Mouse (Mus musculus): ENCODE data around the gene Tas2r134. TPM values are rescaled to one million over a fixed set of nuclear protein-coding genes. Genes with fewer than 3 reads are reported as not detected.
A peak's percentile ranks its signal among the peaks of the same experiment; 100 is the strongest.

Tas2r134 gene
- polyA plus RNA-seq, 1 experiment from 2014 or later = not detected

DNA sequence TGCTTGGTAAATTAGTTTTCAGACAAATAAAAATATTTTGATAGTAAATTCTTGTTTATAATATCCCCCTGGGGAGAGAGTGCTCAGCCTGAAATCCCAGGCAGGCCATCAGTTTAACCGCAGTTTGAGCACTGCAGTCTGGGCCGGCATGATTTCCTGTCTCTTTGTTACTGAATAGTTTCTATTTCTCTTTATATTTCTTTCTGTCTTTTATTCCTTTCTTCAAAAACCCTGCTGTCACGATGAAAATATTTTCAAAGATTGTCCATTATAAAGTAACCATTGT, 27.2 kb upstream of the Tas2r134 start:
- peak overlapping the region; percentile 50 for H3K4me2 ChIP-seq (ENCODE audit: low read depth, low read length)
- 25% methylated on average over 3 of the region's 3 CpGs for WGBS
- no peaks in the 10 kb centered on the region for H3K36me3 ChIP-seq (ENCODE audit: control insufficient read depth, insufficient read depth, low read length)
- H3K9ac ChIP-seq (replicated peaks; ENCODE audit: low read depth, low read length) = peak overlapping the region; percentile 47; the same call in 1 of the 2 replicates
- ATAC-seq (ENCODE audit: low read depth) = no peak; the same call in 1 of the 2 replicates
- H3K9me3 ChIP-seq (ENCODE audit: control insufficient read depth, low read length) = no peaks in the 10 kb centered on the region
- H3K27me3 ChIP-seq (ENCODE audit: control insufficient read depth, insufficient read depth, low read length) = no peaks in the 10 kb centered on the region
- H3K4me3 ChIP-seq (ENCODE audit: low read depth, low read length) = peak overlapping the region; percentile 16; the same call in 1 of the 2 replicates
- peaks cover 9% of the 10 kb centered on the region; the same call in 1 of the 2 replicates for H3K4me1 ChIP-seq (ENCODE audit: control insufficient read depth, insufficient read depth, low read length)
- peak overlapping the region; percentile 75 for H3K27ac ChIP-seq (ENCODE audit: low read depth, low read length)

DNA sequence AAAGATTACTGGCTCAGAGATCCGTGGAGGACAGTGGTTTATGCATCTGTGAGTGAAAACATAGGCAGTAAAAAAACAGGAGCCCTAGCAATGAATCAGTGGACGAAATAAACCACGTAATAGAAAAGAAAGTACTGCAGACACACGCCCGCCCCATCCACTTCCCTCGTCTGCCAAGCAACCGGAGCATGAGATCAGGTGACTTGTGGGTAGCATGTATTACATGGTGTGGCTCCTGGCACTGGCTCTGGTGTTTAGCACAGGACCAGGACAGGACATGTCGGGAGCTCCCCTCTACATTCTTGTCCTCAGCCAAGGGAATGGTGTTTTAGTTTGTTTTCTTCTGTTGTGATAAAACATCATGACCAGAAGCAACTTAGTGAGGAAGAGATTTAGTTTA, 26.4 kb upstream of the Tas2r134 start:
- Histone ChIP-seq H3K4me1 (ENCODE audit: control insufficient read depth, insufficient read depth, low read length) (peaks cover 9% of the 10 kb centered on the region; the same call in 1 of the 2 replicates), H3K27me3 (ENCODE audit: control insufficient read depth, insufficient read depth, low read length) (no peaks in the 10 kb centered on the region), H3K4me3 (ENCODE audit: low read depth, low read length) (no peak overlapping the region), H3K9ac (replicated peaks; ENCODE audit: low read depth, low read length) (no peak overlapping the region), H3K36me3 (ENCODE audit: control insufficient read depth, insufficient read depth, low read length) (no peaks in the 10 kb centered on the region), H3K4me2 (ENCODE audit: low read depth, low read length) (no peak overlapping the region), H3K9me3 (ENCODE audit: control insufficient read depth, low read length) (no peaks in the 10 kb centered on the region), H3K27ac (ENCODE audit: low read depth, low read length) (peak overlapping the region; percentile 39; the same call in 1 of the 2 replicates)
- WGBS = 41% methylated on average over 8 of the region's 8 CpGs
- ATAC-seq (ENCODE audit: low read depth) = no peak

DNA sequence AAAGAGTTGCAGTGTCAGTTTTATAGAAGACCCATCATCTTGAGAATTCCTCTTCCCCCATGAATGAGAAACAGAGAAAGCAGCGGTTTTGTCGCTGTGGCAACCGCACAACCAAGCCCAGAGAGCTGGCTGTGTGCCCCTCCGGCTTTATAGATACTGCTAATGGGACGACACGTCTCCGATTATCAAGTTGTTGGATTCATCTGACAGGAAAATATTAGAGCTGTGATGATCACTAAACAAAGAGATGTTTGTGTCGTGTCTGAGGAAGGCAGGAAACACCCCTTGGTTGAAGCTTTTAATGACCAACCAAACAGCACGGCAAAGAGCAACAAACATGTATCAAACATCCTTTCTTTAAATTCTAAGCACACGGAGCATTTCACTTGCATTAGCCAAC, 17.0 kb upstream of the Tas2r134 start:
- H3K27me3 ChIP-seq (ENCODE audit: control insufficient read depth, insufficient read depth, low read length) = no peaks in the 10 kb centered on the region
- H3K4me2 ChIP-seq (ENCODE audit: low read depth, low read length) = peak overlapping the region; percentile 25
- no peak overlapping the region for H3K4me3 ChIP-seq (ENCODE audit: low read depth, low read length)
- no peak overlapping the region; the same call in 1 of the 2 replicates for H3K27ac ChIP-seq (ENCODE audit: low read depth, low read length)
- H3K9ac ChIP-seq (replicated peaks; ENCODE audit: low read depth, low read length) = no peak overlapping the region
- 11% methylated on average over 10 of the region's 10 CpGs for WGBS
- ATAC-seq (ENCODE audit: low read depth) = no peak; the same call in 1 of the 2 replicates
- H3K9me3 ChIP-seq (ENCODE audit: control insufficient read depth, low read length) = no peaks in the 10 kb centered on the region
- H3K36me3 ChIP-seq (ENCODE audit: control insufficient read depth, insufficient read depth, low read length) = no peaks in the 10 kb centered on the region
- peaks cover 9% of the 10 kb centered on the region; the same call in 1 of the 2 replicates for H3K4me1 ChIP-seq (ENCODE audit: control insufficient read depth, insufficient read depth, low read length)

DNA sequence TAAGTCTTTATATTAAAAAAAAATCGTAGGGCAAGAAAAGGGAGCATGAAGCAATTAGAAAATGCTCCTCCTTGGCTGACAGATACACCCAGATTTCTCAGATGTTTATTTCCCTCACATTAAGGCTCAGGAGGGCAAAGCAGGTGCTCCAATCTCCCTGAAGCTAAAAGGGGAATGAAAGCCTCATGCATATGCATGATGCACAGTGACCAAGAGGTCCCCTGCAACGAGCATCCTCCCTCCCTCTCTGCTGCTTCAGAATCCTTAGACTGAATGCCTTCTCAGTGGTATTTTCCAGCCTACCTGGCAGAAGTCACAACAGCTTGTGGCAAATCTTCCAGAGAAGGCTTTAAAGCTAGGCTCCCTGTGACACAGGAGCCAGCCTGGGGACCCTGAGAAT, 16.4 kb upstream of the Tas2r134 start:
- no peaks in the 10 kb centered on the region for H3K27me3 ChIP-seq (ENCODE audit: control insufficient read depth, insufficient read depth, low read length)
- no peak overlapping the region for H3K9ac ChIP-seq (replicated peaks; ENCODE audit: low read depth, low read length)
- peaks cover 9% of the 10 kb centered on the region; the same call in 1 of the 2 replicates for H3K4me1 ChIP-seq (ENCODE audit: control insufficient read depth, insufficient read depth, low read length)
- no peak overlapping the region for H3K4me3 ChIP-seq (ENCODE audit: low read depth, low read length)
- no peak overlapping the region for H3K27ac ChIP-seq (ENCODE audit: low read depth, low read length)
- H3K9me3 ChIP-seq (ENCODE audit: control insufficient read depth, low read length) = no peaks in the 10 kb centered on the region
- H3K4me2 ChIP-seq (ENCODE audit: low read depth, low read length) = no peak overlapping the region; the same call in 1 of the 2 replicates
- ATAC-seq (ENCODE audit: low read depth) = peak; percentile 63
- H3K36me3 ChIP-seq (ENCODE audit: control insufficient read depth, insufficient read depth, low read length) = no peaks in the 10 kb centered on the region
- WGBS = 26% methylated on average over 2 of the region's 2 CpGs

DNA sequence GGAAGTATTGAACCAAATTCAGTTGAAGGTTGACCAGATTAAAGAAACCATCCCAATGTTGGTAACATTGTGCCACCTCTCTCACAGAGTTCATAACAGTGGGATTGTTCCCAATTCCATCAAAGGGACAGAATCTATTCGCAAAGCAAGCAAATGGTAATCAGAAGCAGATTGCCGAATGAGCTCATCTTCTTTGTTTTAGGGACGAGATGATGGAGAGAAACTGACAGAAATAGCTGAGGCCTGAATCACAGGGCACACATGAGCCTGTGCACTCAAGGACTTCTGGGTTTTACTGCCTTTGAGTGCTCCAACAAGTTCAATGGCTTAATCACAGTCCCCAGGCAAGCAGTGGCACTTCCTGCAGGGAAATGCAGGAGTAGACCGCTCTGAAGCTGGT, 13.6 kb upstream of the Tas2r134 start:
- Histone ChIP-seq H3K9me3 (ENCODE audit: control insufficient read depth, low read length) (no peaks in the 10 kb centered on the region), H3K27ac (ENCODE audit: low read depth, low read length) (no peak overlapping the region), H3K4me2 (ENCODE audit: low read depth, low read length) (no peak overlapping the region), H3K4me3 (ENCODE audit: low read depth, low read length) (no peak overlapping the region), H3K9ac (replicated peaks; ENCODE audit: low read depth, low read length) (no peak overlapping the region), H3K27me3 (ENCODE audit: control insufficient read depth, insufficient read depth, low read length) (no peaks in the 10 kb centered on the region), H3K4me1 (ENCODE audit: control insufficient read depth, insufficient read depth, low read length) (peaks cover 9% of the 10 kb centered on the region; the same call in 1 of the 2 replicates), H3K36me3 (ENCODE audit: control insufficient read depth, insufficient read depth, low read length) (no peaks in the 10 kb centered on the region)
- no peak for ATAC-seq (ENCODE audit: low read depth)
- 69% methylated on average over 4 of the region's 4 CpGs for WGBS

DNA sequence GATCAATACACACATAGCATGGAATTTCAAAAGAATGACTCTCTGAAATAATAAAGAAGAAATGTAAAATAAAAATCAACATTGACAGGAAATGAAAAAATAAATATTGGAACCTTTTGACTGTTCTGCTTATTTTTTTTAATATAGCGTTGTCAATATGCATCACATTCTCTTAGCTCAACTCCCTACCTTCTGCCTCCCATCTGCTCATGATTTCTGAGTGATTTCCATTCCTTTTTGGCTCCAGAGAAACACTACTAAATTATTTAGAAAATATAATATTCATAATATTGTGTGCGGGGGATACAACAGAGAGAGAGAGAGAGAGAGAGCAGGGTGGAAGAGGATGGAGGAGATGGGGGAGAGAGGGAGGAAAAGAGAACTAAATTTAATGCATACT, 5.4 kb upstream of the Tas2r134 start:
- Histone ChIP-seq H3K36me3 (ENCODE audit: control insufficient read depth, insufficient read depth, low read length) (no peaks in the 10 kb centered on the region), H3K4me2 (ENCODE audit: low read depth, low read length) (no peak overlapping the region), H3K9me3 (ENCODE audit: control insufficient read depth, low read length) (no peaks in the 10 kb centered on the region), H3K27me3 (ENCODE audit: control insufficient read depth, insufficient read depth, low read length) (no peaks in the 10 kb centered on the region), H3K27ac (ENCODE audit: low read depth, low read length) (no peak overlapping the region), H3K4me1 (ENCODE audit: control insufficient read depth, insufficient read depth, low read length) (no peaks in the 10 kb centered on the region), H3K4me3 (ENCODE audit: low read depth, low read length) (no peak overlapping the region), H3K9ac (replicated peaks; ENCODE audit: low read depth, low read length) (no peak overlapping the region)
- ATAC-seq (ENCODE audit: low read depth) = no peak
- 89% methylated on average over 2 of the region's 2 CpGs for WGBS

DNA sequence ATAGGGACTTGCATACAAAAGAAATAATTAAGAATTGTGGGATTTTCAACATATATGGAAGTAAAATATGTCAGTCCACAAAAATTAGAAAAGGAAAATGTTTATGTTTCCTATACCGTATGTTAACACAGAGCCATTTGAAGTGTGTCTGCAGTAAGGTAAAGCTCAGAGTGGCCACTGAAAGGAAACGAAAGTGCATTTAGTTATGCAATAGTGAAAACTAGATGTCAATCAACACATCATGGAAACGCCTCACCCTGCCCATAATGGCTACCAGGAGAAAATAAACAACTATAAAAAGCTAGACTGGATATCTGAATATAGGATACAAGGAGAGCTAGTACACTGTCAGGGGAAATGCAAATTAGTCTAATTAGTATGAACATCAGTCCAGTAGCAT, 1.3 kb upstream of the Tas2r134 start:
- H3K27me3 ChIP-seq (ENCODE audit: control insufficient read depth, insufficient read depth, low read length) = no peaks in the 10 kb centered on the region
- ATAC-seq (ENCODE audit: low read depth) = no peak
- H3K27ac ChIP-seq (ENCODE audit: low read depth, low read length) = no peak overlapping the region
- no peak overlapping the region for H3K9ac ChIP-seq (replicated peaks; ENCODE audit: low read depth, low read length)
- H3K36me3 ChIP-seq (ENCODE audit: control insufficient read depth, insufficient read depth, low read length) = no peaks in the 10 kb centered on the region
- H3K4me1 ChIP-seq (ENCODE audit: control insufficient read depth, insufficient read depth, low read length) = no peaks in the 10 kb centered on the region
- H3K9me3 ChIP-seq (ENCODE audit: control insufficient read depth, low read length) = no peaks in the 10 kb centered on the region
- WGBS = 76% methylated on average over 3 of the region's 3 CpGs
- no peak overlapping the region for H3K4me2 ChIP-seq (ENCODE audit: low read depth, low read length)
- no peak overlapping the region for H3K4me3 ChIP-seq (ENCODE audit: low read depth, low read length)

DNA sequence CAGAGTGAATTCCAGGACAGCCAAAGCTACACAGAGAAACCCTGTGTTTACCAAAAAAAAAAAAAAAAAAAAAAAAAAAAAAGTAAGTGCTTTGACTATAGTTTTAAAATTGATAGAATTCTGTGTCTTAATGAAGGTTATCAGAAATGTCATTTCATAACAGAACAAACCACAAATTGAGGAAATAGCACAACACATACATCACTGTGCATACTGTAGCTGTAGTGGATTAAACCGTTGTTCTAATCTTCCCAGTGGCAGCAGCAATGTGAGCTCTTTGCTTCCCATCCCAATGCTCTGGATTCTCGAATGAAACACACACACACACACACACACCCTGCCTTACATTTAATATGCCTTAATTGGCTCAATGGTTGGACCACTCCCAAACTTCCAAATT, 4.1 kb downstream of the Tas2r134 start:
- no peak overlapping the region for H3K4me3 ChIP-seq (ENCODE audit: low read depth, low read length)
- H3K27ac ChIP-seq (ENCODE audit: low read depth, low read length) = no peak overlapping the region
- no peaks in the 10 kb centered on the region for H3K4me1 ChIP-seq (ENCODE audit: control insufficient read depth, insufficient read depth, low read length)
- ATAC-seq (ENCODE audit: low read depth) = no peak
- H3K27me3 ChIP-seq (ENCODE audit: control insufficient read depth, insufficient read depth, low read length) = no peaks in the 10 kb centered on the region
- H3K36me3 ChIP-seq (ENCODE audit: control insufficient read depth, insufficient read depth, low read length) = no peaks in the 10 kb centered on the region
- H3K9me3 ChIP-seq (ENCODE audit: control insufficient read depth, low read length) = no peaks in the 10 kb centered on the region
- no peak overlapping the region for H3K4me2 ChIP-seq (ENCODE audit: low read depth, low read length)
- 83% methylated on average over 2 of the region's 2 CpGs for WGBS
- H3K9ac ChIP-seq (replicated peaks; ENCODE audit: low read depth, low read length) = no peak overlapping the region

DNA sequence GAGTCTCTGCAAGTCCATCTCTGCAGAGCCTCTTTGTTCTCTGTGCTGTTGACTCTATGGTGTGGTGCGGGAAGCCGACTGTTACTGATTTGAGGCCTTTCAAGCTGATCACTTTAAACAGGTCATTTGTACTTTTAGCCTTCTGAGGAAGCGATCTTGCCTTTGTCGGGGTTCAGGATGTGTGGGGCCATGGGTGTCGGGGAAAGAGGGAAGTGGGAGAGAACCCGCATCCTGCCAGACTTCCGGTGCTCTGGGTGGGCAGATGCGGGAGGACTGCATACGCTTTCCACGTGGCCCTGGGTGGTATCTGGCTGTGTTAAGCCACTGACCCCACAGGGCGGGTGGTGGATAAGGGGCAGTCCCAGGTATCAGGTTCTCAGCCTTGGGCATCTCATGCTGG, 10.4 kb downstream of the Tas2r134 start:
- no peaks in the 10 kb centered on the region for H3K4me1 ChIP-seq (ENCODE audit: control insufficient read depth, insufficient read depth, low read length)
- ATAC-seq (ENCODE audit: low read depth) = no peak
- H3K4me3 ChIP-seq (ENCODE audit: low read depth, low read length) = no peak overlapping the region
- no peaks in the 10 kb centered on the region for H3K36me3 ChIP-seq (ENCODE audit: control insufficient read depth, insufficient read depth, low read length)
- WGBS = 86% methylated on average over 11 of the region's 11 CpGs
- H3K9me3 ChIP-seq (ENCODE audit: control insufficient read depth, low read length) = no peaks in the 10 kb centered on the region
- H3K4me2 ChIP-seq (ENCODE audit: low read depth, low read length) = no peak overlapping the region
- no peak overlapping the region for H3K9ac ChIP-seq (replicated peaks; ENCODE audit: low read depth, low read length)
- H3K27me3 ChIP-seq (ENCODE audit: control insufficient read depth, insufficient read depth, low read length) = no peaks in the 10 kb centered on the region
- H3K27ac ChIP-seq (ENCODE audit: low read depth, low read length) = no peak overlapping the region

DNA sequence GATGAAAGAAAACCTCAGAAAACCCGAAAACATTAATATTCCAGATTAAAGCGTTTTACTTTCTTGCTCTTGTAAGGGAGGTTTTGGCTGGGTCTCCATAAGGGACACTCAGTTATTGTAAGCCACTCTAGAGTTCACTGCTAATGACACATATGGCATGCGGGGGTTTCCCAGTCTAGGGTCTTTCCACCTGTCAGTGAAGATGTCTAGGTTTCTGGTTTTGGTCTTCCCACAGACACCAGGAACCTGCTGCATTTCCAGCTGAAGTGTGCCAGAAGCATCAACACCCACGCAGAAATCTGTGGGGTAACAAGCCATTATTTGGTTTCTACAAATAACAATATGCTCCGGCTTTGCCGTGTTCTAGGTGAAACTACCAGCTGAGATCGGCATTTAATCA, 14.3 kb downstream of the Tas2r134 start:
- Histone ChIP-seq H3K36me3 (ENCODE audit: control insufficient read depth, insufficient read depth, low read length) (no peaks in the 10 kb centered on the region), H3K27ac (ENCODE audit: low read depth, low read length) (no peak overlapping the region), H3K4me3 (ENCODE audit: low read depth, low read length) (no peak overlapping the region), H3K9ac (replicated peaks; ENCODE audit: low read depth, low read length) (no peak overlapping the region), H3K4me2 (ENCODE audit: low read depth, low read length) (no peak overlapping the region), H3K27me3 (ENCODE audit: control insufficient read depth, insufficient read depth, low read length) (no peaks in the 10 kb centered on the region), H3K9me3 (ENCODE audit: control insufficient read depth, low read length) (no peaks in the 10 kb centered on the region), H3K4me1 (ENCODE audit: control insufficient read depth, insufficient read depth, low read length) (no peaks in the 10 kb centered on the region)
- ATAC-seq (ENCODE audit: low read depth) = no peak
- WGBS = 95% methylated on average over 7 of the region's 7 CpGs
